Mouse (Mus musculus) megakaryocyte progenitor cell, adult 5-6 weeks (primary cell): ENCODE results near the gene Kcnh1. TPM values are rescaled to one million over a fixed set of nuclear protein-coding genes. Genes with fewer than 3 reads are reported as not detected.

Experiments
- ATAC-seq: replicated peaks from 2 replicates; pipeline ENCODE4 v1.8.0; 2016; ENCODE audit warnings: mild to moderate bottlenecking, moderate TSS enrichment, inconsistent platforms; ENCODE audit not compliant: poor library complexity
- total RNA-seq, 2 experiments: library from RNA; stranded (forward) in 1 of 2; stranded (reverse) in 1 of 2; fragments of 157-497, 149-512 nt in 1 of 2; fragments of 200-1000 nt in 1 of 2; gene quantifications; 2 replicates each; pipeline versions ENCODE4 v1.2.3 to v1.2.4; 2015 to 2017

Gene Kcnh1
- total RNA-seq, 2 experiments from 2014 or later = not detected

DNA sequence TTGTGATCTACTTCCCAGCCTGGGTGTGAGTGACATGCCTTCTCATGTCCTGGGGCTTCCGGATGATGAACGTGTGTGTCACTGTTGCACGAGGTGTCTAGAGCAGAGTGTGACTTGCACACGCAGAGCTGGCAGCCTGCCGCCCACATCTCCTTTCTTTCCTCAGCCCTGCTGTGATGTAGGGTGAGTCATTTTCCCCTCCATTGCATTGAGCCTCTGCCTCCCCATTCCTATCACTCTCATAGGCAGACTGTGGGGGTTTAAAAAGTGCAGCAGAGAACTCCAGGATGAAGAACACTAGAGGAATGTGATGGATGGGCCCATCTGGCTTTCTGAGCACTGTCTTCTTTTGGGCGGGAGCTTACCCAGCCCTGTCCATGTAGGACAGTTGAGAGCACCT lies 76.4 kb downstream of the Kcnh1 start:
- no peak for ATAC-seq

DNA sequence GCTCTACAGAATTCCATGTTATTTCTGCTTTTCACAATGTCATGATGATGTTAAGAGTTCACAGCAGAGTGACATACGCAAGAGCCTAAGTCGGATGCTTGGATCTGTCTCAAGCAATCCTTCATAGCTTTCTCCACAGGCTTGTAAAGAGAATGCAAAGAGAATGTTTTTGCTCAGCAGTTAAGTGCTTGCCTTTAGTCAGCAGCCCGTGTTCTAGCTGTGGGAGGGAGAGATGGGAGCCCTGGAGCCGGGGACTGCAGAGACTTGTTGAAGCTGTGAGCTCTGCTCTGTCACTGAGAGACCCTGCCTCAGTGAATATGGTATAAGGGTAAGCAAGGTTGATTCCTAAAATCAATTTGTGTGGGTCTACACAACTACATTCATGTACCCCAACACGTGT lies 78.3 kb downstream of the Kcnh1 start:
- ATAC-seq = no peak

DNA sequence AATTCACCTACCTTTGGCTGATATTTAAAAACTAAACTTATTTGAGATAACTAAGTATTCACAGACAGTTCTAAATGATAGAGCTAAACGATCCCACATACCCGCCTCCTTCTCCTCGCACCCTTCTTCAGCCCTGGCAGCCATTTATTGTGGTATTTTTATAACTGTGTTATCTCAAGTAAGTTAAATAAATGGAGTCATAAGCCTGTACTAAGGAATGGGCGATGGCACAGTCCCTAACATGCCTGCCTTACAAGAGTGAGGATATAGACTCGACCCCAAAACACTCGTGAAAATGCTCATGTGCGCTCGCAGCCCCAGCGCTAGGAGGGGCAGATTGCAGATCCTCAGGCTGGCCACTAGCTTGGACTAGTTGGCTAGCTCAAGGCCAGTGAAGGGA lies 79.3 kb downstream of the Kcnh1 start:
- ATAC-seq = no peak

DNA sequence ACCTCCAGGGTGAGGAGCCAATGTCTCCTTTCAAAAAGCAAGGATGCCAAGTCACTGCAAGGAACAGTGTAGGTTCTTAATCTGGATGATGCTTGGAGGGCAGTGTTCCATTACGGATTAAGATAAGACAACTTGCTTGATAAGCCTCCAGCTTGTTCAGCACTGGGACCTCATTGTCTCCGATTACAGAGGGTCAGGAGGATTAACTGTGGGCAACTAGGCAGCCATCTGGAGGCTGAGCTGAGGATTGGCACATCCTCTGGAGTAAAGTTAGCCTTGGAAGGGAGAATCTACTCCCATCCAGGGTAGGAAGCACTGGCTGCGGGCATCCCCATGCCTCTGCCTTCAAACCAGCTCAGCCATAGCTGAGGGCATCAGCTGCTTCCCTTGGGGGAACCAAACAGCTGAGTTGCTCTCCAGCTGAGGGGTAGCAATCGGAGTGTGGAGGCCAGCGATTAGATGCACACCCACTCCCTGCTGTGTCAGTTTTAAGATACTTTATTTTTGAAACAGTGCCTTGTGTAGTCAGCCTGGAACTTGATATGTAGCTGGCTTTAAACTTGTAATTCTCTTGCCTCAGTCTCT lies 87.3 kb downstream of the Kcnh1 start:
- ATAC-seq = no peak

DNA sequence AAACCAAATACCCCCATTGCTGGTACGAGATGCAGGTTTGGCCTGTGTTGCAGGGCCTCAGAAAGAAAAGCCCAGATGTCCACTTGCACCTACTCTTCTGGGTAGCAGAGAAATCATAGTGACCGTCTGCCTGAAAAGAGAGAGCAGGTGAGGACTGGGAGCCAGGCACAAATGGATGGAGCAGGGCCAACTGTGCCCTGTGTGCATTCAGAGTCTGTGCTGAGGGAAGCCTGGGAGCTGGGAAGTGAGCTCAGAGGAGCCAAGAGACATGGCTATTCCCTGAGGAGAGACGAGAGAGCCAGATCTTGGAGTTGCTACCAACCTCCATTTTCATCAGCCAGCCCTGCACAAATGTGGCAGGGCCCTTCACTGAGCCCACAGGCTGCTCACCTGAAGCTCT lies 93.8 kb downstream of the Kcnh1 start:
- no peak for ATAC-seq

DNA sequence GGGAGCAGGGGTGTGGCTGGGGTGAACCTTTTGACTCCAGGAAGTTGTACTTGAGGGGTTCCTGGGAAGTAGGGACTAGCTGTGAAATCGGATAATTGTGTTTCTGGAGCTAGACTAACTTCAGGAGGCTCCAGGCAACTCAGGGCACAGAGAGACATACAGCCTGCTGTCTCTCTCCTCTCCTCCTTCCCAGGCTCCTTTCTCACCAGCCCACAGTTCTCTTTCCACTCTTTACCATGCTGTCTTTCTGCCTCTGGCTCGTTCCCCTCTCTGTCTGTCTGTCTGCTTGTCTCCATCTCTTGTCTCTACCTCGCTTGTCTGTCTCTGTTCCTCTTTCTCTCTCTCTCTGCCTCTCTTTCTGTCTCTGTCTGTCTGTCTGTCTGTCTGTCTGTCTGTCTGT lies 94.4 kb downstream of the Kcnh1 start:
- no peak for ATAC-seq

DNA sequence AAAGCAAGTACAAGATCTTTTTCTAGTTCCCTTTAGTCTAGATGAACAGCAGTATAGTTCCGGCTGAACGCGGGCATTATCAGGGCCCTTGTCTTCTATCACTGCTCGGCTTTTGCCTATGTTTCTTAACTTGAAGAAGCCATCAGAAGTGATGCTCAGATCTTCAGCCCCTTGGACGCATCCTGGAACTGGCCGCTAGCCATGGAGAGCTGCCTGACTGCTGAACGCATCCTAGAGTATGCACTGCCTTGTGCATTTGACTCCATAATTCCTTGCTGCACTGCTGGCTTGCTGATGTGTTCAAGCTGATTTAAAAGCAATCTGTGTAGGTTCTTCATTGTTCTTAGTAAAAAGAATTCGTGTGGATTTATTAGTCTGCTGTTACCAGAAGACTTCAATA lies 97.9 kb downstream of the Kcnh1 start:
- ATAC-seq = no peak

DNA sequence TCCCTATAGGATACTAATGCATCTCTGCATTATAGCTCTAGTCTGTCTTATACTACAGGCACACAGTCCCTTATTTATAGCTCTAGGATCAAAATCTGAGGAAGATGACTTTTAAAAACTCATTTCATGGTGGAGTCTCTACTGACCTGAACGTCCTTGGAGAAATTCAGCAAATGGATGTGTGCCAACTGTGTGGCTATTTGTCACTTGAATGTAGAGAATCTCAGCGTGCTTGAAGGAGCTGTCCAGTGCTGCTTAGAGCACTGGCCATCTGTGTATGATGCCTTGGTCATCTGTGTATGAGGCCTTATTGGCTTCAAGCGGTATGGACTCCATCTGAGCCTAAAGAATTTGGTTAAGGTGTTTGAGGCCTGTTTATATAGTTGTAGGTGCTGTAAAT lies 100.7 kb downstream of the Kcnh1 start:
- no peak for ATAC-seq

DNA sequence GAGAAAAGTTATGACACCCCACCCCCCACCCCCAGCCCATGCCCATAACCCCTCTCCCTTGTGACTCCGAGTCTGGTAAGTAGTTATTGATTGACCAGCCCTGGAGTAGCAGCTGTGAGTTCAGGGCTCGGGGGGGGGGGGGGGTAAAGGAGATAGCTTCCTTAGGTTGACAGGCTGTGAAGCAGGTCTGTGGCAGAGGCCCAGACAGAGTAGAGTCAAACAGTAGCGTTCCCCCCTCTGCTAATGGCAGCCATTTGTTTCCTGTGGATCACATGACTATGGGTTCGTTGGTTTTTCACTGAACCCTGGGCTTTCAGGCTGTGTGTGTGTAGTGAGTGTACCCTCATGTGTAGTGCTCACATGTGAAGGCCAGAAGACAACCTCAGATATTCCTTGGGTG lies 102.8 kb downstream of the Kcnh1 start:
- ATAC-seq = no peak

DNA sequence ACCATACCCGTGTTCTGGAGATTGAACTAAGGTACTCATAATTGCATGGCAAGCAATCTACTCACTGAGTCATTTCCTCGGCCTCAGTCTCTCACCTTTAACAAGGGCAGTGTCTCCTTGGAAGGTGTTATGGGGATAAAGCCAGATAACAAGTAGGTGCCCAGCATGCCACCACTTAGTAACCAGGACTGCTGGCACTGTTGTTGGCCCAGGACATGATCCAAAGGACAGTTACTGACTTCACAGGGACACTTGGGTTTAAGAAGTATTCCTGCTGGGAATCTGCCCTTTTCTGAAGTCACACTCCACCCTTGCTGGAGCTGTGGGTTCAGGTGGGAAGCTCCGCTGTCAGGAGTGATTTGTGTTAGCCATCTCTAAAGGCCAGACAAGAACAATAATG lies 103.3 kb downstream of the Kcnh1 start:
- no peak for ATAC-seq

DNA sequence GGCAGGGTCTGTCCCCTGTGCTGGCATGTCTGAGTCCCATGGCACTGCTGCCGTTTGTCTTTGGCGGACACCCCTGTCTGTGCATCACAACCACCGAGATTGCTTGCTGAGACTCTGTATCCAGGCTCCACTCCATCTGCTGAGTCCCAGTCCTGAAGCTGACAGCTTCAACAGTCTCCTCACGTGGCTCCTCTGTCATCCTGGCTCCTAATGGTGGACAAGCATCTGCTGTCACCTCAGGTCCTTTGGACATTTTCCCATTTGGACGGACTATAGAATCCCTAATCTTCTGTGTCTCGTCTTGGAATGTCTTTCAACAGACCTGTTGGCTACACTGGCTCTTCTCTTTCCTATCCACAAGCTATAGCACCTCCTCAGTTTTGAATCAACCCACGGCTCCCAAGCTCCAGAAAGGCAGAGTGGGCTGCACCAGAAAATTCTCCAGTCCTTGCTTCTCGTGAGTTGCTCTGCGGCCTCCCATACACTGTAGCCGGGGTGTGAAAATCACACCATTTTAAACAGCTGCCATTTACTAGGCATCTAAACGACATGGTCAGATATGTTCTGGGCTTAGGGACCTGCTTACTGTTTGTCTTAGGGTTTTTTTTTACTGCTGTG lies 104.8 kb downstream of the Kcnh1 start:
- no peak for ATAC-seq

DNA sequence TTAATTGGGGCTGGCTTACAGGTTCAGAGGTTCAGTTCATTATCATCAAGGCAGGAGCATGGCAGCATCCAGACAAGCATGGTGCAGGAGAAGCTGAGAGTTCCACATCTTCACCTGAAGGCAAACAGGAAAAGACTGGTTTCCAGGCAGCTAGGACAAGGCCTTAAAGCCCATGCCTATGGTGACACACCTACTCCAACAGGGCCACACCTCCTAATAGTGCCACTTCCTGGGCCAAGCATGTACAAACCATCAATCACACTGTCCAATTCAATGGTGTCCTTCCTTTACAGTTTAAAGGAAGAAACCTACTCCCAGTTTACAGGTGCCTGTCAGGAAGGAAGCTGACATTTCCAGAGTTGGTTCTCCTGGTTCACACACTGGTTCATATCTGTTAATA lies 105.3 kb downstream of the Kcnh1 start:
- ATAC-seq = no peak

DNA sequence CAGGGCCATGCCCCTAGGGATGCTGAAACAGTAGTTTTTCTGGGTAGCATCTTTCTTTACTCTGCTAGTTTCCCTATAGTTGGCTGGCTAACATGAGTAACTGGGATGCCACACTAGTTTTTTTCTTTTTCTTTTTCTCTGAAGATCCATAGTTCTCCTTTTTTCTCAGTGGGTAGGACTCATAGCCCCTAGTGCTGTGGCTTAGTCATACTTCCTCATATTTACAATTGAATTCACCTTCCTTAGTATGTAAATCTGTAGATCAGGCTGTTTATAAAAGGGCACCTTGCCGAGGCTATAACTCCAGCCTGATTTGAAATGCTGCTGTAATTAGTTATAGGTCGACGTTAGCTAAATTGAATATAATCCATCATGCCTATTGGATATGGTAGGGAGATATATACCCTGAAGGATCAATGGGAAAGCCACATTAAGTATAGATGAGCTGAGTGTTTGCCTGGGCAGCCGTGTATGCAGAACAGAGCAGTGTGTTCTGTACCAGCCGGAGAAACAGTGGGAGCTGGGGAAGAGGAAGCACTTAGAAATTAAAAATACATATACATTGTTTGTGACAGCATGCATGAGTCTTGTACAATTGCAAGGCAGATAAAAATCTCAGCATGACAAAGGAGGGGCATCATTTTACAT lies 107.0 kb downstream of the Kcnh1 start:
- ATAC-seq = peak; percentile 58

DNA sequence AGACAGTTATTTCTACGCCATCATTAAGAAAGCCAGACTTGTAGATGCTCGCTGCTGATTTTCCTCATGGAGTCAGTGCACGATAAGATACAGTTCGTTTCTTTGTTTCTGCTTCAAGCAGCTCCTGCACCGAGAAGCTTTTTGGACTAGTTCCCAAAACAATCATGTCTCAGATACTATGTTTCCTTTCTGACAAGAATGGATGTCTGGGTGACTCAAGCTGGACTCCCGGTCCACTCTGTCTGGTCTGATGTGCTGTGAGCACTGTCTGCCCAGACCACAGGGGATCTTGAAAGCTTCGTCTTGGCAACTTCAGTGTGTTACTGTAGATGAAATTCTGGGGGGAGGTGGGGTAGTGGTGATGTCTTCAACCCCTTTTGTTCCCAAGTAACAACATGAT lies 109.8 kb downstream of the Kcnh1 start:
- no peak for ATAC-seq

DNA sequence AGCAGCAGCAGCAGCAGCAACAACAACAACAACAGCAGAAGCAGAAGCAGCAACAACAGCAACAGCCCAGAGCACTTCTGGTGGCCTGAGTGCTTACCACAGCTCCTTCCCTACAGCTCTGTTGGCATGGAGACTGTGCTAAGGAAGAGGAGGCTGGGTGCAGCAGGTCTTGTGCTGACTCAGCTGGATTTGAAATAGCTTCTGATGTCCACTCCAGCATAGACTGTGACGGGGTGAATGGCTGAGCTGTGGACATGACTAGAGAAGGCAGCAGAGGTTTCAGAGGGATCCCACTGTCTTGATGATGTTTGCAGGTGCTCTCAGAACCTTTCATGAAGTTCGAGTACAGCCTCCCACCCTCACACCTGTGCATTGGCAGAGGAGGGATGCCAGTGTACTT lies 113.0 kb downstream of the Kcnh1 start:
- no peak for ATAC-seq

DNA sequence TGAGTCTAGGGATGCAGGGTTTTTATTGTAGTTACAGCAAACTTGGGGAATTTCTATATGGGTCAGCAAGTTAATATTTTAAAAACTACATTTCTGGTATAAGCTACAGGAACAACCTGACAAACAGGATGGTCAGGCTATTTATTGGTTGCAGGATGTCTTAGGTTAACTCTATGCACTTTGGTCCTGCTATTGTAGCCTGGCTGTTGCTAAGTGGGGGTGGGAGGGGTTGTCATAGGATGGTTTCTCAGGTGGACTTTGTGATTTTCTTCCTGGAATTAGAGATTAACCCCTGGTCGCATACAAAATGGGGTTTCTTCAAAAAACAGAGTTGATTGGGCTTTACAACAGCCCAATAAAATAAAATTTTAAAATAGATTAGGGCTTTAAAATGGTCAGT lies 114.6 kb downstream of the Kcnh1 start:
- ATAC-seq = no peak

DNA sequence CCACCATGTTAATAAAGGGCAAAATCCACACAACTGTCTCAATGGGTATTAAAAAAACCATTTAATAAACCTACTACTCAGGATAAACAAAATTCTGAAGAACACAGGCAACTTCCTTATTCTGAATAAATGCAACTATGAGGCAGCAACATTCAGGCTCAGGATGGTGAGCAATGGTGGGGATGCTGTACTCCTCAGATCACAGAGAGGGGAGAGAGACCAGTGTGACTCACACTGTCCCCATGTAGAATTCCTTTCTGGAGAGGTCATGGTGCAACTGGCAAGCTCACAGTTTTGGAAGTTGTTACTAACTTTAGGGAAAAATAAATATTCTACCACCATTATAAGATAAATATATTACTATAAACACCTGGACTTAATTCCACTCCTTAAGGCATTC lies 116.5 kb downstream of the Kcnh1 start:
- ATAC-seq = no peak

DNA sequence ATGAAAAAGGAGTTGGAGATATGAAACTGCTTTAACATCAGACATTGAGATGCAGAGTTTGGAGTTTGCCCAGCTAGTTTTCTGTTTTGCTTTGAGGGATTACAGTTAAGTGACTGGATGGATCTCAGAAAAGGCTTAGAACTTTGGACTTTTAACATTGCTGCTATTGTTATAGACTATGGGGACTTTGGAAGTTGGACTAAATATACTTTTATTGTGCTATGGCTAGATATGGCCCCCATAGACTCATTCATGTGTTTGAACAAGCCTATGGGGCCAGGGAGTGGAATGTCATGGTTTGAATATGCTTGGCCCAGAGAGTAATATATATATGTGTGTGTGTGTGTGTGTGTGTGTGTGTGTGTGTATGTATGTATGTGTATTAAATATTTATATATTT lies 120.7 kb downstream of the Kcnh1 start:
- ATAC-seq = no peak

DNA sequence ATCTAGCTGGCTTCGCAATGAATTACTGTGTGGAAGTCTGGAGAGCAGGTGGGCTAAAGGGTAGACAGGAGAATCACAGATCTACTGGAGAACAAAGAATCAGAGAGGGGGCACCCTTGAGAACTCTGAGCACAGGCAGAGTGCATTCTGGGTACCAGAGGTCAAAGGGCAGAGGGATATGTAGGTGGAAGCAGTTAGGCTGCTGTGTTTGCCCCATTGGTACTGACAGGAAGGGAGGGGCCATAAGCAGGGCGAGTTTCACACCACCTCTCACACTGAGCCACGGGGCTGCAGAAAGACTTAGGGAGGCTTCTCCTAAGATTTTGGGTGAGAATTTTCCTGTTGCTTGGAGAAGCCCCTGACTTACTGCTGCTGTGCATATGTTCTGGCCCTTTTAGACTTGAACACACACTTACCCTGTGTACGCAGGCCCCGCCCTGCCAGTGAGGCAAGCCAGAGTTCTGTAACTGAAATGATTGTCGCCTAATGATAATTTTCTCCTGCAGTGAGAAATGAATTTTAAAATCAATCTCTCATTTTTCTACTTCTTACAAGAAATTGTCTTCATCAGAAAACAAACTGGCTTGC lies 121.4 kb downstream of the Kcnh1 start:
- peak; percentile 66 for ATAC-seq

DNA sequence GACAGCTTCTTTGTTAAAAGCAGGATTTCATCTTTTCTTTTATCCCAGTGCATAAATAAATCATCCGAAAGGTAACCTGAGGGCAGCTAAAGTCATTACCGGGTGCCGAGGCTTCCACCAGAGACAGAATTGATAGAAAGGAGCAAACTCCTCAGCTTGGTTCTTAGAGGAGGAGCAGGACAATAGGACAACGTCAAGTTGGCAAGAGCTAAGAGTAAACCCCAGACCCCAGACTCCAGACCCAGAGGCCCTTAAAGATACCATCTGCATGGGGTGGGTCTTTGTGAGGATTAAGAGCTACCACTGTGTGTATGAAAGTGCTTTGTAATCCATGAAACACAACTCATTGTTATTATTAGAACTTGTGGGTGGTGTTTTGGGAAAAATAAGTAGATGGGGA lies 121.9 kb downstream of the Kcnh1 start:
- ATAC-seq = no peak

DNA sequence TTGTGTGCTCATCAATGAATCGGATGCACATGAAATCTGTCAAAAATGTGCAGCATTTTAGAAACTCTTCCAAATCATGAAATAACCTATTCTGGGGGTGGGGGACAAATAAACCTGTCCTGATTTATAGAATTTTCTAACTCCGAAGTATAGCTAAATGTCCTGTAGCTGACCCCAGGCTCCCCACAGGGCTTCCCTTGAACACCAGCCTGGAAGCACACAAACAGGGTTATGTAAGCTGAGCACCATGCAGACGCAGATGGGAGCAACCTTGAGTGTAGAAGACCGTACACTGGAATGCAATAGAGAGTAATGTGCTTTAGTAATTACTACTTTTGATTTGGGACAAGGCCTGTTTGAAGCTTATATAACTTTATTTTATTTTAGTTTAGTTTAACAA lies 122.4 kb downstream of the Kcnh1 start:
- ATAC-seq = no peak

DNA sequence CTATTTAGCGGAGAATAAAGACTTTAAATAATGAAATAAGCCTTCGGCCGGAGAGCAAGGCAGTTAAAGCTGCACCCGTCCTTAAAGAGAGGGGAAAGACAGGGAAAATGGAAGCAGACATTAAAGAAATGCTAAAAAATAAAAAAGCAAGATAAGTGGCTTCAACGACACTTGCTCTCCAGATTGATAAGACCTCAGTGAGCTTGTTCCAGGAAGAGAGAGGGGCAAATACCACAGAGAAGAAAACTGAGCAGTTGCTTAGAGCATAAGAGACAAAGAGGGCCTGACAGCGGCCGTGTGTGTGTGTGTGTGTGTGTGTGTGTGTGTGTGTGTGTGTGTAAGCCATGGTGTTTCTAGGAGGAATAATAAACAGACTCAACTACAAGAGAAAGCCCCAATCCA lies 123.0 kb downstream of the Kcnh1 start:
- peak; percentile 54 for ATAC-seq
